Mouse (Mus musculus) midbrain, postnatal 0 days (tissue): Measurements from ENCODE around the gene Mfsd6l. TPM values are rescaled to one million over a fixed set of nuclear protein-coding genes. Genes with fewer than 3 reads are reported as not detected.

Experiments
- ATAC-seq: fragments of 200-750 bp; cut with Nextera tagmentation; 2 replicates; pipeline ENCODE4 v1.8.0; 2017; ENCODE audit warnings: moderate number of reproducible peaks, mild to moderate bottlenecking, moderate TSS enrichment, moderate library complexity; ENCODE audit not compliant: low FRiP score
- DNase-seq: peaks from one replicate; pipeline ENCODE4 v3.0.0-alpha.2; 2015; ENCODE audit warnings: low spot score
- H3K27ac ChIP-seq: fragments of 300-500 bp; sonication (generic); 2 replicates; pipeline ENCODE4 v1.5.1; 2014; ENCODE audit warnings: low read depth, mild to moderate bottlenecking, low read length, mixed read lengths
- H3K27me3 ChIP-seq: fragments of 300-500 bp; sonication (generic); 2 replicates; pipeline ENCODE4 v1.6.1; 2014; ENCODE audit warnings: low read length, control low read depth, mixed read lengths; ENCODE audit not compliant: insufficient read depth
- H3K36me3 ChIP-seq: fragments of 300-500 bp; sonication (generic); 2 replicates; pipeline ENCODE4 v1.6.1; 2014; ENCODE audit warnings: low read length, control low read depth, mixed read lengths; ENCODE audit not compliant: insufficient read depth
- H3K4me1 ChIP-seq: fragments of 300-500 bp; sonication (generic); 2 replicates; pipeline ENCODE4 v1.6.1; 2014; ENCODE audit warnings: mild to moderate bottlenecking, control low read depth, antibody characterized with exemption, low read length, mixed read lengths; ENCODE audit not compliant: insufficient read depth
- H3K4me2 ChIP-seq: fragments of 300-500 bp; sonication (generic); 2 replicates; pipeline ENCODE4 v1.6.1; 2014; ENCODE audit warnings: low read depth, mild to moderate bottlenecking, low read length, mixed read lengths; ENCODE audit not compliant: poor library complexity, severe bottlenecking
- H3K4me3 ChIP-seq: fragments of 300-500 bp; sonication (generic); 2 replicates; pipeline ENCODE4 v1.5.1; 2014; ENCODE audit warnings: low read depth, mild to moderate bottlenecking, low read length, moderate library complexity
- H3K9ac ChIP-seq: fragments of 300-500 bp; sonication (generic); replicated peaks from 2 replicates; pipeline ENCODE4 v1.6.1; 2014; ENCODE audit warnings: mild to moderate bottlenecking, low read length, moderate library complexity, mixed read lengths; ENCODE audit not compliant: poor library complexity, severe bottlenecking
- H3K9me3 ChIP-seq: fragments of 300-500 bp; sonication (generic); 2 replicates; pipeline ENCODE4 v1.6.1; 2016; ENCODE audit warnings: low read length, control low read depth
- CTCF ChIP-seq: IDR thresholded peaks from 2 replicates; pipeline ENCODE4 v1.5.1; 2016; ENCODE audit warnings: antibody characterized with exemption, mild to moderate bottlenecking
- WGBS: fragments of 180-500 bp; shearing (Covaris S2); extraction: QIAGEN DNeasy Blood & Tissue Kit; methylation state at CpG from one replicate; pipeline ENCODE4 v1.1.7; 2014; 5-methylcytosine and 5-hydroxymethylcytosine counted together
- polyA plus RNA-seq: library from polyadenylated mRNA; unstranded; fragments of >200 nt; fragmentation: Nextera tagmentation; extraction: Ambion mirVana; gene quantifications from 2 replicates; pipeline ENCODE4 v1.2.1, GENCODE M21; 2015
- total RNA-seq: library from RNA; depleted of rRNA; stranded (reverse); fragments of >200 nt; gene quantifications from 2 replicates; pipeline ENCODE4 v1.2.3, GENCODE M21; 2014

Gene Mfsd6l
- total and polyA plus RNA-seq, 2 experiments from 2014 or later = 0.11 to 0.19 TPM

DNA sequence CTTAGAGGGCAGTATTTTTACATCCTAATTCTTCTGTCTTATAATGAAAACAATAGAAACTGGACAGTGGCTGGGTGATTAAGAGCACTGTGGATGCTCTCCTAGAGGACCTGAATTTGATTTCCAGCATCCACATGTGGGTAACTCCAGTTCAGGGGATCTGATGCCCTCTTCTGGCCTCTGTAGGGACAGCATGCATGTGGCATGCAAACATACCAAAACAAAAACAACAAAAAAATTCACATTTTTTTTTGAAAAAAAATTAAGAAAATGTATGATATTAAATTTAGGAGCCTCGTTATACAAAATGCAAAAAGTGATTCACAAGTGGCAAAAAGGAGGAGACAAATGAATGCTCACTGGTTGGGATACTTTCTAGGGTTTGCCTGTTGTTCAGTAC is 3.6 kb downstream of the Mfsd6l start:
- TF ChIP-seq CTCF = peak; percentile 54
- H3K9me3 ChIP-seq = no peaks in the 10 kb centered on the region
- H3K27ac ChIP-seq = no peak overlapping the region
- DNase-seq (no peak), ATAC-seq (no peak)
- H3K9ac ChIP-seq = no peak overlapping the region
- no peaks in the 10 kb centered on the region for H3K27me3 ChIP-seq
- no peaks in the 10 kb centered on the region for H3K36me3 ChIP-seq
- no peak overlapping the region for H3K4me3 ChIP-seq
- 0 out of 2 replicates have a peak, but pooled peaks cover 2% of the 10 kb centered on the region for H3K4me1 ChIP-seq
- H3K4me2 ChIP-seq = no peak overlapping the region
- 56% methylated on average over 1 of the region's 1 CpGs for WGBS

DNA sequence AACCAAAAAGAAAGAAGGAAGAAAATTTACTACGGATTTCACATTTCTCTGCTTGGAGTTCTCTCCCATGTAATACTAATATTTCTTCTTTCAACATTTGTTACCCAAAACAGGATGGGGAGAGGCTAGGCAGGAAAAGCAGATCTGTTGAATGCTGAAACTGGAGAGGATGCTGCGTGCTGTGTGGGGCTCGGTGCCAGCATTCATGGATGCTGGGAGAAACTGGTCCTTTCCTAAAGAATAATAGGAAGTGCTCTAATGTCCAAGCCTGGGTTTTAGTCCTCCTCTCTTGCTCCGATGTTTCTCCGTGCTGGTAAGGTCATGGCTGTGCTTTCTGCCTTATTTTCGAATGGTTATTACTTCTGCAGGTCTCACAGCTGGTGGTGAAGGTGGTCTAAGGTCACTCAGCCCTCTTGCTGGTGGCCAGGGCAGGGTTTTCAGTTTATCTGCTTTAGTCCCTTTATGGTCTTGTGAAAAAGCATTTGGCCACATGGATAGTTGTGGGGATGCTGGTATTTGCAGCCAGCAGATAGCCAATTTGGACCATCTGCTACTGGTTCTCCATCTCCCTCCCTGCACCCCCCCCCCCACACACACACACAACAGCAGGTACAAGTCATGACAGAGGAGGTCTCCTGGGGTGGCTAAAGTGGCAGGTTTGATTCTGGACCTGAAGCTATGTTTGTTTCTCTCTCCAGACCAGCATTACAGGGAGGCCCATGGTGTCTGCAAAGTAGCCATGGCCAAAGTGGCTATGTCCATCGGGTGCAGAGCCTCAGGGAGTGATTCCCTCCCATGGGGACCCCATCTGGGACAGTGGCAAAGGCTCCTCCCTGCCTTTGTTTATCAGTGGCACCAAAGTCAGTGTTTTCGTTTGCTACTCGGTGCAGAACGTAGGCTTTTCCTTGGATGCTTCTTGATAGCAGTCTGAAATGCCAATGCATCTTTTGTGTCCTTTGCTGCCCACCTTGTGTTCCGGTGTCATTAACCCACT is 6.3 kb downstream of the Mfsd6l start:
- WGBS = 77% methylated on average over 11 of the region's 11 CpGs

DNA sequence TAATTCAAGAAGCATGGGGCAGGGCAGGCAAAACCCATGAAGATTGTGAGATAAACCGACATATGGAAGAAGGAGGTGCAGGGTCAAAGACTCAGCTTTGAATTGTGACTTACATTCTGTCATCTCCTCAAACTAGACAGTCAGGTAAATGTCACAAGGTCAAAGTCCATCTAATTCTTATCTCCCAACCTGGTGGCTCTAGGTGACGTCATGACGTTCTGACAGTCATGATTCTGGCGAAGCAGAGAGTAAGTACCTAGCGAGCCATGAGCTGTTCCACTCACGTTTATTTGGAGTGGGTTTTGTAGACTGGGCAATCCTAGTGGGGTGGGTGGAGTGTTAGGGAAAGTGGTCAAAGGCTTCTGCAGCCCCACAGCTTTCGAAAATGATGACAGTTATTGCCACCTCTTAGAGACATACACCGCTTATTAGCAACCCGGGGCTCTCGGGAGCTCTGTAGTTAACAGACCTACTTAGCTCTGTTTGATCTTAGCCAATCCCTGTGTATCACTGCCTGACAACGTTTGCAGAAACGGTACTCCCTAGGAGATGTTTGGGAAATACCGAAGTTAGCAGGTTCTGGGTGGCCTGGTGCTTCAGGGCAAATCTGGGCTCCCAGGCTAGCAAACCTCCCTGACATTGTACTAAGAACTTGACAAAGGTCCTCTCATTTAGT is 8.5 kb downstream of the Mfsd6l start:
- WGBS = 81% methylated on average over 13 of the region's 13 CpGs
- no peak for ATAC-seq

More for the DNA sequence above, 6.3 kb downstream of the Mfsd6l start:
- Histone ChIP-seq H3K4me2 (no peak overlapping the region), H3K9me3 (no peaks in the 10 kb centered on the region), H3K9ac (no peak overlapping the region), H3K36me3 (no peaks in the 10 kb centered on the region), H3K27ac (no peak overlapping the region), H3K27me3 (no peaks in the 10 kb centered on the region), H3K4me1 (no peaks in the 10 kb centered on the region), H3K4me3 (no peak overlapping the region)
- DNase-seq (no peak), ATAC-seq (no peak)
- TF ChIP-seq CTCF = no peak

DNA sequence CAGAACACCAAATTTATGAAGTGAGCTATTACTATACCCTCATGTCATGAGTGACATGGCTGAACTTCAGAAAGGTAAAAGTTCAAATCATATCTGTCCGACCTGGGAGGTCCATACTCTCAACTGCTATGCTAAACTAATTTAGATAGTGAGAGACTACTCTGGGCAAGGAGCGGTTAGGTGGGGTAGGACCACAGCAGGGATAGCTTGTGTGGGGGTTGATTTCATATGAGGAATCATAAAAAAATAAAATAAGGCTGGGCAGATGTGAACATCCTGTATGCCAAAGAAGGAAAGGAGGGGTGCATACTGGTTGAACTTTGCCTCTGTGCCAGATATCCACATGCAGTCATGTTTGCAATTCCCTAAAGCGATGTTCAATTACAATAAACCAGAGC is 9.0 kb downstream of the Mfsd6l start:
- H3K27me3 ChIP-seq = no peaks in the 10 kb centered on the region
- H3K36me3 ChIP-seq = no peaks in the 10 kb centered on the region
- no peaks in the 10 kb centered on the region for H3K9me3 ChIP-seq
- no peak overlapping the region for H3K4me2 ChIP-seq
- DNase-seq (no peak), ATAC-seq (no peak)
- no peak overlapping the region for H3K9ac ChIP-seq
- TF ChIP-seq CTCF = no peak
- H3K4me3 ChIP-seq = no peak overlapping the region
- H3K4me1 ChIP-seq = no peaks in the 10 kb centered on the region
- 91% methylated on average over 3 of the region's 3 CpGs for WGBS
- no peak overlapping the region for H3K27ac ChIP-seq

More for the DNA sequence above, 8.5 kb downstream of the Mfsd6l start:
- Histone ChIP-seq H3K4me2 (no peak overlapping the region), H3K27ac (no peak overlapping the region), H3K9ac (no peak overlapping the region), H3K27me3 (no peaks in the 10 kb centered on the region), H3K4me1 (no peaks in the 10 kb centered on the region), H3K36me3 (no peaks in the 10 kb centered on the region), H3K9me3 (no peaks in the 10 kb centered on the region), H3K4me3 (no peak overlapping the region)
- no peak for DNase-seq
- no peak for TF ChIP-seq CTCF

DNA sequence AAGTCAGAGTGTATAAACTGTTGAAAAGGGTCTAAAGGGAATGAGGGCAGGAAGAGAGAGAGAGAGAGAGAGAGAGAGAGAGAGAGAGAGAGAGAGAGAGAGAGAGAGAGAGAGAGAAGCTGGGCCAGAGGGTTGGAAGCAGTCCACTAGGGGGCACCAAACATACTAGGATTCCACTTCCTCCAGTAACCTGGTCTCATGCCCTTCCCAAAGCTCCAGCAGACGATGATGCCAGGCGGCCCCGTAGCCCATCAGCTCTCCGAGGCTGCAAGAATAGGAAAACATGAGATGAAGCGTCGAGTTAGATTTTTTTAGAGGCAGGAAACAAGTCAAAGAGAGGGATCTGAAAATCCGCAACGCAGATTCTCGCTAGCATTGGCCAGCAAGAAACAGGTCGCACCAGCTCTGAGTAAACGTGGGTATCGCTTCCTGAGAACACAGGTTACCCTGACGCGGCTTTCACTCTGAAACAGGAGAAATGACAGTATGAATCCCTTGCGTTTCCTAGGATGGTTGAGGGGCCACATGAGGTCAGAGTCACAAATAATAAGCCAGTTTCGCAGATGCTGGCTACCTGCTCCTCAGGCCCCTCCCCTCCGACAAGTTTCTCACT is 10.6 kb downstream of the Mfsd6l start:
- H3K27ac ChIP-seq = no peak overlapping the region
- no peaks in the 10 kb centered on the region for H3K27me3 ChIP-seq
- ATAC-seq (no peak; the same call in 1 of the 2 replicates), DNase-seq (peak; percentile 96)
- 20% methylated on average over 17 of the region's 17 CpGs for WGBS
- H3K4me1 ChIP-seq = no peaks in the 10 kb centered on the region
- peak; percentile 88 for TF ChIP-seq CTCF
- no peak overlapping the region for H3K9ac ChIP-seq
- H3K4me2 ChIP-seq = peak overlapping the region; percentile 46
- H3K9me3 ChIP-seq = no peaks in the 10 kb centered on the region
- peak overlapping the region; percentile 28 for H3K4me3 ChIP-seq
- H3K36me3 ChIP-seq = no peaks in the 10 kb centered on the region
